Mouse (Mus musculus): ENCODE results near the gene Lrrc28. TPM values are rescaled to one million over a fixed set of nuclear protein-coding genes. Genes with fewer than 3 reads are reported as not detected.

The Lrrc28 gene
- total and polyA plus RNA-seq, 3 experiments, result 8.9 to 41.2 (median 16.6) TPM

- DNase-seq (ENCODE audit: low spot score), result no peak
- ATAC-seq (ENCODE audit: extremely low read depth, insufficient number of reproducible peaks, low FRiP score, poor library complexity, severe bottlenecking), result no peak
- no peaks in the 10 kb centered on the region for H3K9me3 ChIP-seq (replicated peaks)
- no peaks in the 10 kb centered on the region for H3K27me3 ChIP-seq (ENCODE audit: insufficient read depth, low read length)
- TF ChIP-seq CTCF (IDR thresholded peaks at IDR 0.05; ENCODE audit: low read depth, low read length) (no peak), GATA1 (IDR thresholded peaks at IDR 0.05; ENCODE audit: borderline replicate concordance, low read length) (no peak), TAL1 (conservative IDR thresholded peaks at IDR 0.05; ENCODE audit: low read depth, low read length) (no peak), GATA2 (IDR thresholded peaks at IDR 0.05; ENCODE audit: borderline replicate concordance, low read depth, low read length) (no peak), POLR2AphosphoS5 (IDR thresholded peaks at IDR 0.05; ENCODE audit: insufficient replicate concordance, low read depth, low read length) (no peak)
- no peak overlapping the region for H3K4me3 ChIP-seq (ENCODE audit: low read depth, low read length)
- peaks cover 14% of the 10 kb centered on the region for H3K36me3 ChIP-seq (replicated peaks)
- H3K4me1 ChIP-seq (ENCODE audit: insufficient read depth, low read depth, low read length), result peaks cover 9% of the 10 kb centered on the region
Measured at GRCm38 (mm10) chr7:67642955-67643354, 2.1 kb downstream of the Lrrc28 start.

- TF ChIP-seq GATA2 (IDR thresholded peaks at IDR 0.05; ENCODE audit: borderline replicate concordance, low read depth, low read length), result no peak
- TF ChIP-seq CTCF (IDR thresholded peaks at IDR 0.05; ENCODE audit: low read depth, low read length), result no peak
- TF ChIP-seq GATA1 (IDR thresholded peaks at IDR 0.05; ENCODE audit: borderline replicate concordance, low read length), result no peak
- no peak for TF ChIP-seq TAL1 (conservative IDR thresholded peaks at IDR 0.05; ENCODE audit: low read depth, low read length)
- TF ChIP-seq POLR2AphosphoS5 (IDR thresholded peaks at IDR 0.05; ENCODE audit: insufficient replicate concordance, low read depth, low read length), result no peak
- no peak for ATAC-seq (ENCODE audit: extremely low read depth, insufficient number of reproducible peaks, low FRiP score, poor library complexity, severe bottlenecking)
Measured at GRCm38 (mm10) chr7:67639006-67639405, 6.1 kb downstream of the Lrrc28 start.

GRCm38 (mm10) chr7:67636161-67636560, 8.9 kb downstream of the Lrrc28 start:
- TF ChIP-seq GATA2 (IDR thresholded peaks at IDR 0.05; ENCODE audit: borderline replicate concordance, low read depth, low read length), result no peak
- no peak for TF ChIP-seq GATA1 (IDR thresholded peaks at IDR 0.05; ENCODE audit: borderline replicate concordance, low read length)
- TF ChIP-seq CTCF (IDR thresholded peaks at IDR 0.05; ENCODE audit: low read depth, low read length), result no peak
- TF ChIP-seq TAL1 (conservative IDR thresholded peaks at IDR 0.05; ENCODE audit: low read depth, low read length), result no peak
- TF ChIP-seq POLR2AphosphoS5 (IDR thresholded peaks at IDR 0.05; ENCODE audit: insufficient replicate concordance, low read depth, low read length), result no peak
- peaks cover 35% of the 10 kb centered on the region for H3K36me3 ChIP-seq (replicated peaks)
- DNase-seq (ENCODE audit: low spot score) (no peak), ATAC-seq (ENCODE audit: extremely low read depth, insufficient number of reproducible peaks, low FRiP score, poor library complexity, severe bottlenecking) (no peak)
- no peaks in the 10 kb centered on the region for H3K4me1 ChIP-seq (ENCODE audit: insufficient read depth, low read depth, low read length)
- no peaks in the 10 kb centered on the region for H3K9me3 ChIP-seq (replicated peaks)
- H3K27me3 ChIP-seq (ENCODE audit: insufficient read depth, low read length), result no peaks in the 10 kb centered on the region
- no peak overlapping the region for H3K4me3 ChIP-seq (ENCODE audit: low read depth, low read length)

More at GRCm38 (mm10) chr7:67639006-67639405, 6.1 kb downstream of the Lrrc28 start:
- Histone ChIP-seq H3K36me3 (replicated peaks) (peaks cover 35% of the 10 kb centered on the region), H3K27me3 (ENCODE audit: insufficient read depth, low read length) (no peaks in the 10 kb centered on the region), H3K4me3 (ENCODE audit: low read depth, low read length) (no peak overlapping the region), H3K4me1 (ENCODE audit: insufficient read depth, low read depth, low read length) (peaks cover 4% of the 10 kb centered on the region; the same call in 1 of the 2 replicates), H3K9me3 (replicated peaks) (no peaks in the 10 kb centered on the region)
- no peak for DNase-seq (ENCODE audit: low spot score)

- no peak for TF ChIP-seq POLR2AphosphoS5 (IDR thresholded peaks at IDR 0.05; ENCODE audit: insufficient replicate concordance, low read depth, low read length)
- Histone ChIP-seq H3K4me1 (ENCODE audit: insufficient read depth, low read depth, low read length) (no peaks in the 10 kb centered on the region), H3K27me3 (ENCODE audit: insufficient read depth, low read length) (no peaks in the 10 kb centered on the region), H3K4me3 (ENCODE audit: low read depth, low read length) (no peak overlapping the region), H3K9me3 (replicated peaks) (no peaks in the 10 kb centered on the region), H3K36me3 (replicated peaks) (peaks cover 31% of the 10 kb centered on the region)
- DNase-seq (ENCODE audit: low spot score) (no peak), ATAC-seq (ENCODE audit: extremely low read depth, insufficient number of reproducible peaks, low FRiP score, poor library complexity, severe bottlenecking) (no peak)
Measured at GRCm38 (mm10) chr7:67634210-67634609, 10.9 kb downstream of the Lrrc28 start.

GRCm38 (mm10) chr7:67632380-67632779, 12.7 kb downstream of the Lrrc28 start:
- H3K4me3 ChIP-seq (ENCODE audit: low read depth, low read length), result no peak overlapping the region
- ATAC-seq (ENCODE audit: extremely low read depth, insufficient number of reproducible peaks, low FRiP score, poor library complexity, severe bottlenecking), result no peak
- H3K9me3 ChIP-seq (replicated peaks), result no peaks in the 10 kb centered on the region
- no peaks in the 10 kb centered on the region for H3K27me3 ChIP-seq (ENCODE audit: insufficient read depth, low read length)
- H3K4me1 ChIP-seq (ENCODE audit: insufficient read depth, low read depth, low read length), result no peaks in the 10 kb centered on the region
- TF ChIP-seq TAL1 (conservative IDR thresholded peaks at IDR 0.05; ENCODE audit: low read depth, low read length), result no peak
- no peak for DNase-seq (ENCODE audit: low spot score)
- H3K36me3 ChIP-seq (replicated peaks), result peaks cover 28% of the 10 kb centered on the region

GRCm38 (mm10) chr7:67630817-67631216, 14.3 kb downstream of the Lrrc28 start:
- DNase-seq (ENCODE audit: low spot score), result peak; percentile 5
- TF ChIP-seq TAL1 (conservative IDR thresholded peaks at IDR 0.05; ENCODE audit: low read depth, low read length) (no peak), GATA1 (IDR thresholded peaks at IDR 0.05; ENCODE audit: borderline replicate concordance, low read length) (no peak), POLR2AphosphoS5 (IDR thresholded peaks at IDR 0.05; ENCODE audit: insufficient replicate concordance, low read depth, low read length) (no peak), CTCF (IDR thresholded peaks at IDR 0.05; ENCODE audit: low read depth, low read length) (peak; percentile 93), GATA2 (IDR thresholded peaks at IDR 0.05; ENCODE audit: borderline replicate concordance, low read depth, low read length) (no peak)
- no peaks in the 10 kb centered on the region for H3K4me1 ChIP-seq (ENCODE audit: insufficient read depth, low read depth, low read length)
- peaks cover 28% of the 10 kb centered on the region for H3K36me3 ChIP-seq (replicated peaks)
- no peaks in the 10 kb centered on the region for H3K9me3 ChIP-seq (replicated peaks)
- peak; percentile 75 for ATAC-seq (ENCODE audit: extremely low read depth, insufficient number of reproducible peaks, low FRiP score, poor library complexity, severe bottlenecking)
- no peak overlapping the region for H3K4me3 ChIP-seq (ENCODE audit: low read depth, low read length)
- H3K27me3 ChIP-seq (ENCODE audit: insufficient read depth, low read length), result no peaks in the 10 kb centered on the region

- ATAC-seq (ENCODE audit: extremely low read depth, insufficient number of reproducible peaks, low FRiP score, poor library complexity, severe bottlenecking), result no peak
- Histone ChIP-seq H3K4me3 (ENCODE audit: low read depth, low read length) (no peak overlapping the region), H3K36me3 (replicated peaks) (peaks cover 26% of the 10 kb centered on the region), H3K4me1 (ENCODE audit: insufficient read depth, low read depth, low read length) (no peaks in the 10 kb centered on the region), H3K27me3 (ENCODE audit: insufficient read depth, low read length) (no peaks in the 10 kb centered on the region), H3K9me3 (replicated peaks) (no peaks in the 10 kb centered on the region)
- no peak for TF ChIP-seq CTCF (IDR thresholded peaks at IDR 0.05; ENCODE audit: low read depth, low read length)
- TF ChIP-seq TAL1 (conservative IDR thresholded peaks at IDR 0.05; ENCODE audit: low read depth, low read length), result no peak
- DNase-seq (ENCODE audit: low spot score), result no peak
Measured at GRCm38 (mm10) chr7:67629681-67630080, 15.4 kb downstream of the Lrrc28 start.
